ENCODE assay signal across 7 mouse cellular contexts in the genomic region with DNA sequence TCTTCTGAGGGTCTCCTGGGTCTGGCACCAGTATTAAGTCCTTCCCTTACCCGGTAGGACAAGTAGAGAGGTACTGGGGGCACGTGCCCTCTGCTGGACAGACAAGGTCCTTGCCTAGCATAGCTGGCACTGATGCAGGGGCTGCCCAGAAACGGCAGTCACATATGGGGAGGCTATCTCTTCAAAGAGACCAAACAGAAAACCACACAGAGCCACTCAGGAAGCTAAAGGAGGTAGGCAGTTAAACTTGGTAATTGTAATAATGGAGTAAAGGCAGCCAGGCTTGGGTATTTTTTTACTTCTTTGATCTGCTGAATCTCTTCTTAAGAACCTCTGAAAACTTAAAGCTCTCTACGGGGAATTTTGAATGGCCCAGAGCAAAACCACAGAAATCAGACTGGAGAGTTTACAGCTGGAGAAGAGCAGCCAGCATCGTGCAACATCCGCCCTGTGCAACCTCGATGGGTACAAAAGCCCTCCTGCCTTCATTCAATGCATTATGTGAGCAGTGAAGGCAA. TPM values are rescaled to one million over a fixed set of nuclear protein-coding genes. Genes with fewer than 3 reads are reported as not detected.
A peak's percentile ranks its signal among the peaks of the same experiment; 100 is the strongest.
DNase-seq lines count a peak whose midpoint lies in the region; ATAC-seq and TF ChIP-seq lines count a peak whose summit lies in the region.

No protein-coding gene starts in this region.

- H3K4me1 ChIP-seq in midbrain, postnatal 0 days (ENCODE audit: insufficient read depth, low read length) = no peaks in the 10 kb centered on the region
- peaks cover 2% of the 10 kb centered on the region; the same call in 1 of the 2 replicates for H3K4me1 ChIP-seq in midbrain, embryonic 11.5 days (ENCODE audit: control insufficient read depth, insufficient read depth, low read length)
- peaks cover 10% of the 10 kb centered on the region; the same call in 1 of the 2 replicates for H3K4me1 ChIP-seq in lung, embryonic 14.5 days (ENCODE audit: insufficient read depth)

- H3K27me3 ChIP-seq in midbrain, postnatal 0 days (ENCODE audit: insufficient read depth, low read length) = no peaks in the 10 kb centered on the region
- no peaks in the 10 kb centered on the region for H3K27me3 ChIP-seq in midbrain, embryonic 11.5 days (ENCODE audit: control insufficient read depth, insufficient read depth, low read length)
- no peaks in the 10 kb centered on the region for H3K27me3 ChIP-seq in lung, embryonic 14.5 days (ENCODE audit: insufficient read depth, low read length)

- no peak overlapping the region for H3K9ac ChIP-seq in midbrain, postnatal 0 days (replicated peaks; ENCODE audit: low read length, poor library complexity, severe bottlenecking)
- H3K9ac ChIP-seq in midbrain, embryonic 11.5 days (ENCODE audit: low read length) = no peak overlapping the region
- no peak overlapping the region for H3K9ac ChIP-seq in lung, embryonic 14.5 days

- DNase-seq in midbrain, postnatal 0 days (ENCODE audit: low spot score) = peak; percentile 59
- no peak for DNase-seq in midbrain, embryonic 11.5 days (ENCODE audit: low spot score, missing footprints)
- DNase-seq in adrenal gland, postnatal 36 days = peak; percentile 58 to 70
- DNase-seq in heart, postnatal 4 days = peak; percentile 67
- DNase-seq in lung, embryonic 14.5 days = no peak
- peak; percentile 77 for DNase-seq in thymus, postnatal 25 days
- no peak for DNase-seq in frontal cortex, postnatal 36 days (ENCODE audit: low spot score in 2 of 2)

- H3K27ac ChIP-seq in midbrain, postnatal 0 days (ENCODE audit: low read depth, low read length) = no peak overlapping the region
- no peak overlapping the region for H3K27ac ChIP-seq in midbrain, embryonic 11.5 days (ENCODE audit: low read depth, low read length)
- H3K27ac ChIP-seq in lung, embryonic 14.5 days (ENCODE audit: low read depth) = no peak overlapping the region

- H3K36me3 ChIP-seq in midbrain, postnatal 0 days (ENCODE audit: insufficient read depth, low read length) = no peaks in the 10 kb centered on the region
- no peaks in the 10 kb centered on the region for H3K36me3 ChIP-seq in midbrain, embryonic 11.5 days (ENCODE audit: control insufficient read depth, insufficient read depth, low read length)
- no peaks in the 10 kb centered on the region for H3K36me3 ChIP-seq in lung, embryonic 14.5 days (ENCODE audit: insufficient read depth)

- TF ChIP-seq CTCF in midbrain, postnatal 0 days (IDR thresholded peaks at IDR 0.05) = peak; percentile 67
- peak; percentile 64 for TF ChIP-seq CTCF in lung, embryonic 14.5 days (IDR thresholded peaks at IDR 0.05; ENCODE audit: low read depth)

- ATAC-seq in midbrain, postnatal 0 days (ENCODE audit: low FRiP score) = no peak
- no peak for ATAC-seq in midbrain, embryonic 11.5 days (ENCODE audit: low FRiP score)
- ATAC-seq in lung, embryonic 14.5 days (ENCODE audit: insufficient read depth) = no peak

- 26% methylated on average over 7 of the region's 7 CpGs for WGBS in midbrain, postnatal 0 days
- 52% methylated on average over 7 of the region's 7 CpGs for WGBS in midbrain, embryonic 11.5 days
- 45% methylated on average over 7 of the region's 7 CpGs for WGBS in lung, embryonic 14.5 days

- no peak overlapping the region for H3K4me2 ChIP-seq in midbrain, postnatal 0 days (ENCODE audit: low read depth, low read length, poor library complexity, severe bottlenecking)
- H3K4me2 ChIP-seq in midbrain, embryonic 11.5 days = no peak overlapping the region
- no peak overlapping the region for H3K4me2 ChIP-seq in lung, embryonic 14.5 days

- H3K9me3 ChIP-seq in midbrain, postnatal 0 days (ENCODE audit: low read length) = no peaks in the 10 kb centered on the region
- H3K9me3 ChIP-seq in midbrain, embryonic 11.5 days (ENCODE audit: control insufficient read depth, low read length) = no peaks in the 10 kb centered on the region
- no peaks in the 10 kb centered on the region for H3K9me3 ChIP-seq in lung, embryonic 14.5 days (ENCODE audit: low read depth, low read length)

- H3K4me3 ChIP-seq in midbrain, postnatal 0 days (ENCODE audit: low read depth, low read length) = no peak overlapping the region
- H3K4me3 ChIP-seq in midbrain, embryonic 11.5 days (ENCODE audit: low read depth, low read length) = no peak overlapping the region
- no peak overlapping the region for H3K4me3 ChIP-seq in lung, embryonic 14.5 days (ENCODE audit: low read depth, low read length)

RNA-seq across cellular contexts. Expression of a gene that starts 16.0 kb away (rescaled TPM):
- 40.2 and 54.1 TPM in 2 replicates for total RNA-seq in midbrain, postnatal 0 days (2014; rRNA removed)
- polyA plus RNA-seq in midbrain, postnatal 0 days (2015; fragmentation: Nextera tagmentation; extraction: Ambion mirVana) = 20.0 and 21.6 TPM in 2 replicates
- polyA plus RNA-seq in midbrain, embryonic 11.5 days (2014; fragmentation: Nextera tagmentation; extraction: Ambion mirVana) = 12.3 and 12.8 TPM in 2 replicates
- 10 to 100 TPM; 28.6 to 35.8 TPM for total RNA-seq in adrenal gland, postnatal 36 days (2021)
- 10 to 100 TPM; 38.3 to 39.1 TPM for total RNA-seq in heart, postnatal 4 days (2021)
- 10.5 and 11.5 TPM in 2 replicates for polyA plus RNA-seq in lung, embryonic 14.5 days (2014; fragmentation: Nextera tagmentation; extraction: Ambion mirVana)

RNA-seq across cellular contexts. Expression of a gene that starts 57.7 kb away (rescaled TPM):
- total RNA-seq in midbrain, postnatal 0 days (2014; rRNA removed) = 13.7 and 20.4 TPM in 2 replicates
- 10.6 and 13.1 TPM in 2 replicates for polyA plus RNA-seq in midbrain, postnatal 0 days (2015; fragmentation: Nextera tagmentation; extraction: Ambion mirVana)
- polyA plus RNA-seq in midbrain, embryonic 11.5 days (2014; fragmentation: Nextera tagmentation; extraction: Ambion mirVana) = 8.7 and 9.0 TPM in 2 replicates
- 10 to 100 TPM; 20.8 to 31.3 TPM for total RNA-seq in adrenal gland, postnatal 36 days (2021)
- 10 to 100 TPM; 15.5 to 18.7 TPM for total RNA-seq in heart, postnatal 4 days (2021)
- polyA plus RNA-seq in lung, embryonic 14.5 days (2014; fragmentation: Nextera tagmentation; extraction: Ambion mirVana) = 18.7 and 19.9 TPM in 2 replicates

Comparison
In these comparisons a context has a peak if more than half of its experiments do, and no peak if none do; other contexts are left out.
1. DNase-seq: peak in midbrain, postnatal 0 days (single experiment), adrenal gland, postnatal 36 days (2 of 2), heart, postnatal 4 days (single experiment) and thymus, postnatal 25 days (single experiment); none in midbrain, embryonic 11.5 days (single experiment), lung, embryonic 14.5 days (single experiment) and frontal cortex, postnatal 36 days (0 of 2).